Comparison of ENCODE assay signal across 16 mouse cellular contexts in genomic region chr1:164788292-164788691, GRCm38 (mm10). TPM values are rescaled to one million over a fixed set of nuclear protein-coding genes. Genes with fewer than 3 reads are reported as not detected.
A peak's percentile ranks its signal among the peaks of the same experiment; 100 is the strongest.
DNase-seq lines count a peak whose midpoint lies in the region; ATAC-seq and TF ChIP-seq lines count a peak whose summit lies in the region.
"Had no signal": no experiment of that assay in that cellular context is flagged by ENCODE, and none has a peak within 500 bp of the region (broad histone marks: within the 10 kb centered on the region; RNA-seq: fewer than 3 reads in every experiment).

No protein-coding gene starts in this region.

- no peak overlapping the region for H3K4me2 ChIP-seq in intestine, embryonic 16.5 days (ENCODE audit: low read depth, low read length)
- H3K4me2 ChIP-seq in intestine, postnatal 0 days (replicated peaks; ENCODE audit: low read depth): no peak overlapping the region
- H3K4me2 ChIP-seq in liver, embryonic 15.5 days: no peak overlapping the region
- H3K4me2 ChIP-seq: forebrain, embryonic 13.5 days; hindbrain, embryonic 12.5 days had no signal

- H3K27ac ChIP-seq in intestine, embryonic 16.5 days (ENCODE audit: low read length): no peak overlapping the region
- no peak overlapping the region for H3K27ac ChIP-seq in intestine, postnatal 0 days (ENCODE audit: low read depth, low read length)
- no peak overlapping the region for H3K27ac ChIP-seq in liver, embryonic 15.5 days (replicated peaks)
- H3K27ac ChIP-seq in olfactory bulb, adult 2 months (ENCODE audit: insufficient read depth, low read depth, low read length): peak overlapping the region; percentile 59; the same call in 1 of the 2 replicates
- H3K27ac ChIP-seq: embryonic facial prominence, embryonic 10.5 days; forebrain, embryonic 13.5 days; hindbrain, embryonic 12.5 days had no signal

- H3K36me3 ChIP-seq in intestine, embryonic 16.5 days (ENCODE audit: control insufficient read depth, insufficient read depth, low read length): no peaks in the 10 kb centered on the region
- H3K36me3 ChIP-seq in intestine, postnatal 0 days (ENCODE audit: control insufficient read depth, insufficient read depth): no peaks in the 10 kb centered on the region
- H3K36me3 ChIP-seq in liver, embryonic 15.5 days (replicated peaks): no peaks in the 10 kb centered on the region
- H3K36me3 ChIP-seq: embryonic facial prominence, embryonic 10.5 days; hindbrain, embryonic 12.5 days had no signal

- H3K9me3 ChIP-seq in intestine, embryonic 16.5 days (ENCODE audit: control insufficient read depth, low read length): no peaks in the 10 kb centered on the region
- H3K9me3 ChIP-seq in intestine, postnatal 0 days (ENCODE audit: control insufficient read depth): no peaks in the 10 kb centered on the region
- H3K9me3 ChIP-seq in liver, embryonic 15.5 days (replicated peaks): no peaks in the 10 kb centered on the region
- H3K9me3 ChIP-seq: embryonic facial prominence, embryonic 10.5 days; forebrain, embryonic 13.5 days; hindbrain, embryonic 12.5 days had no signal

- no peak overlapping the region for H3K9ac ChIP-seq in intestine, embryonic 16.5 days (ENCODE audit: low read depth, low read length)
- no peak overlapping the region for H3K9ac ChIP-seq in intestine, postnatal 0 days (ENCODE audit: low read depth, low read length)
- no peak overlapping the region for H3K9ac ChIP-seq in liver, embryonic 15.5 days
- H3K9ac ChIP-seq: forebrain, embryonic 13.5 days; forebrain, postnatal 0 days; hindbrain, embryonic 12.5 days had no signal

- no peaks in the 10 kb centered on the region for H3K4me1 ChIP-seq in intestine, embryonic 16.5 days (ENCODE audit: control insufficient read depth, insufficient read depth, low read length)
- H3K4me1 ChIP-seq in intestine, postnatal 0 days (replicated peaks; ENCODE audit: control insufficient read depth, insufficient read depth, low read length): no peaks in the 10 kb centered on the region
- no peaks in the 10 kb centered on the region for H3K4me1 ChIP-seq in liver, embryonic 15.5 days (replicated peaks)
- peaks cover 3% of the 10 kb centered on the region for H3K4me1 ChIP-seq in olfactory bulb, adult 2 months (ENCODE audit: control insufficient read depth, insufficient read depth, low read length)
- H3K4me1 ChIP-seq: embryonic facial prominence, embryonic 10.5 days; forebrain, embryonic 13.5 days; hindbrain, embryonic 12.5 days had no signal

- ATAC-seq in intestine, embryonic 16.5 days: 0 out of 2 replicates have a peak, but pooled peaks have one; percentile 18
- no peak for ATAC-seq in intestine, postnatal 0 days
- ATAC-seq in liver, embryonic 15.5 days (ENCODE audit: insufficient read depth): peak; percentile 67; the same call in 1 of the 2 replicates
- ATAC-seq: activated CD4-positive, CD25-positive, alpha-beta regulatory T cell, adult 4 months; forebrain, embryonic 13.5 days; inflammation-experienced regulatory T-cells, adult 6 months; Patski had no signal

- WGBS in intestine, embryonic 16.5 days: 82% methylated on average over 7 of the region's 7 CpGs
- 88% methylated on average over 7 of the region's 7 CpGs for WGBS in intestine, postnatal 0 days
- 64% methylated on average over 7 of the region's 7 CpGs for WGBS in liver, embryonic 15.5 days (ENCODE audit: insufficient replicate concordance)
- 93% methylated on average over 7 of the region's 7 CpGs for WGBS in olfactory bulb, adult 2 months

- peak; percentile 24 for DNase-seq in cerebellum, adult 9-11 months
- DNase-seq in cerebellum, postnatal 10 days: no peak
- DNase-seq in liver: no peak
- DNase-seq: heart, postnatal 10 days had no signal

- TF ChIP-seq CTCF in intestine, postnatal 0 days (IDR thresholded peaks at IDR 0.05; ENCODE audit: low read depth): no peak
- TF ChIP-seq CTCF in olfactory bulb, adult 2 months (IDR thresholded peaks at IDR 0.05; ENCODE audit: insufficient read depth, low read depth, low read length): no peak

- TF ChIP-seq POLR2A in olfactory bulb, adult 2 months (IDR thresholded peaks at IDR 0.05; ENCODE audit: insufficient read depth, low read depth, low read length): no peak

- no peaks in the 10 kb centered on the region for H3K27me3 ChIP-seq in intestine, embryonic 16.5 days (replicated peaks; ENCODE audit: control insufficient read depth, insufficient read depth, low read length)
- no peaks in the 10 kb centered on the region for H3K27me3 ChIP-seq in intestine, postnatal 0 days (replicated peaks; ENCODE audit: control insufficient read depth, insufficient read depth, low read length)
- H3K27me3 ChIP-seq in liver, embryonic 15.5 days: no peaks in the 10 kb centered on the region
- H3K27me3 ChIP-seq: CH12.LX; forebrain, embryonic 13.5 days; hindbrain, embryonic 12.5 days; Patski had no signal

- H3K4me3 ChIP-seq in intestine, embryonic 16.5 days (ENCODE audit: low read length): no peak overlapping the region
- no peak overlapping the region for H3K4me3 ChIP-seq in intestine, postnatal 0 days (ENCODE audit: low read depth, low read length)
- no peak overlapping the region for H3K4me3 ChIP-seq in liver, embryonic 15.5 days (replicated peaks)
- H3K4me3 ChIP-seq in olfactory bulb, adult 2 months (ENCODE audit: insufficient read depth, low read depth, low read length): no peak overlapping the region
- H3K4me3 ChIP-seq: embryonic facial prominence, embryonic 10.5 days; forebrain, embryonic 13.5 days; hindbrain, embryonic 12.5 days had no signal

RNA-seq across cellular contexts. Expression of gene Dpt, which starts 8.2 kb away (rescaled TPM):
- 16.0 and 17.0 TPM in 2 replicates for polyA plus RNA-seq in intestine, embryonic 16.5 days (2015; fragmentation: Nextera tagmentation; extraction: Ambion mirVana)
- 22.6 and 27.9 TPM in 2 replicates for polyA plus RNA-seq in intestine, postnatal 0 days (2015; fragmentation: Nextera tagmentation; extraction: Ambion mirVana)
- polyA plus RNA-seq in liver, embryonic 15.5 days (2015; fragmentation: Nextera tagmentation; extraction: Ambion mirVana): 0.75 and 1.1 TPM in 2 replicates
- polyA plus RNA-seq in olfactory bulb, adult 2 months (2012; ENCODE audit: insufficient read depth, insufficient read length, low replicate concordance, missing spikeins): not detected in 2 replicates
- polyA plus RNA-seq: forebrain, embryonic 13.5 days had no signal
